Comparison of ENCODE assay signal across 16 mouse cellular contexts in genomic region chr12:29823766-29824417, GRCm38 (mm10).
DNase-seq lines count a peak whose midpoint lies in the region; ATAC-seq lines count a peak whose summit lies in the region.
"Had no signal": no experiment of that assay in that cellular context is flagged by ENCODE, and none has a peak within 500 bp of the region (broad histone marks: within the 10 kb centered on the region; RNA-seq: fewer than 3 reads in every experiment).

No protein-coding gene starts in this region.

- no peak overlapping the region for H3K4me3 ChIP-seq in hindbrain, embryonic 12.5 days
- H3K4me3 ChIP-seq in hindbrain, embryonic 11.5 days (ENCODE audit: low read depth, low read length), result no peak overlapping the region
- no peak overlapping the region for H3K4me3 ChIP-seq in midbrain, embryonic 14.5 days (replicated peaks; ENCODE audit: low read depth, low read length)
- H3K4me3 ChIP-seq in midbrain, embryonic 11.5 days (ENCODE audit: low read depth, low read length), result no peak overlapping the region
- no peak overlapping the region for H3K4me3 ChIP-seq in hindbrain, embryonic 15.5 days
- H3K4me3 ChIP-seq: heart, embryonic 10.5 days; kidney, embryonic 15.5 days; liver, embryonic 12.5 days; megakaryocyte, embryonic 14.5 days had no signal

- no peaks in the 10 kb centered on the region for H3K27me3 ChIP-seq in hindbrain, embryonic 12.5 days
- no peaks in the 10 kb centered on the region for H3K27me3 ChIP-seq in hindbrain, embryonic 11.5 days (ENCODE audit: control insufficient read depth, insufficient read depth, low read length)
- H3K27me3 ChIP-seq in midbrain, embryonic 14.5 days (ENCODE audit: control insufficient read depth, insufficient read depth, low read length), result no peaks in the 10 kb centered on the region
- no peaks in the 10 kb centered on the region for H3K27me3 ChIP-seq in midbrain, embryonic 11.5 days (ENCODE audit: control insufficient read depth, insufficient read depth, low read length)
- no peaks in the 10 kb centered on the region for H3K27me3 ChIP-seq in hindbrain, embryonic 15.5 days
- H3K27me3 ChIP-seq: kidney, embryonic 15.5 days; liver, embryonic 12.5 days; megakaryocyte, embryonic 14.5 days had no signal

- H3K4me2 ChIP-seq in hindbrain, embryonic 12.5 days (replicated peaks), result no peak overlapping the region
- no peak overlapping the region for H3K4me2 ChIP-seq in hindbrain, embryonic 11.5 days (replicated peaks; ENCODE audit: low read depth, low read length)
- H3K4me2 ChIP-seq in midbrain, embryonic 14.5 days (ENCODE audit: low read length), result no peak overlapping the region
- H3K4me2 ChIP-seq in midbrain, embryonic 11.5 days, result no peak overlapping the region
- H3K4me2 ChIP-seq in hindbrain, embryonic 15.5 days, result no peak overlapping the region
- H3K4me2 ChIP-seq: kidney, embryonic 15.5 days; liver, embryonic 12.5 days had no signal

- 0 out of 2 replicates have a peak overlapping the region, but pooled peaks have one; percentile 18 for H3K27ac ChIP-seq in hindbrain, embryonic 12.5 days
- no peak overlapping the region for H3K27ac ChIP-seq in hindbrain, embryonic 11.5 days (ENCODE audit: low read depth, low read length)
- H3K27ac ChIP-seq in midbrain, embryonic 14.5 days (replicated peaks; ENCODE audit: low read depth, low read length), result peak overlapping the region; percentile 33; the same call in 1 of the 2 replicates
- no peak overlapping the region for H3K27ac ChIP-seq in midbrain, embryonic 11.5 days (ENCODE audit: low read depth, low read length)
- H3K27ac ChIP-seq in hindbrain, embryonic 15.5 days (replicated peaks), result peak overlapping the region; percentile 35
- H3K27ac ChIP-seq: heart, embryonic 10.5 days; kidney, embryonic 15.5 days; liver, embryonic 12.5 days had no signal

- no peak for ATAC-seq in hindbrain, embryonic 12.5 days (ENCODE audit: low FRiP score)
- ATAC-seq in hindbrain, embryonic 11.5 days (ENCODE audit: low FRiP score), result no peak
- no peak for ATAC-seq in midbrain, embryonic 14.5 days (ENCODE audit: low FRiP score, low TSS enrichment)
- ATAC-seq in midbrain, embryonic 11.5 days (ENCODE audit: low FRiP score), result no peak
- ATAC-seq in hindbrain, embryonic 15.5 days (ENCODE audit: low FRiP score, low read depth), result no peak; the same call in 1 of the 2 replicates
- no peak for ATAC-seq in granulocyte monocyte progenitor cell, adult 5-6 weeks (replicated peaks; ENCODE audit: poor library complexity, severe bottlenecking)
- ATAC-seq: CD4-positive, CD25-positive, alpha-beta regulatory T cell, adult 4 months; liver, embryonic 12.5 days had no signal

- DNase-seq in hindbrain, embryonic 11.5 days (ENCODE audit: low spot score), result no peak
- no peak for DNase-seq in midbrain, embryonic 14.5 days
- no peak for DNase-seq in midbrain, embryonic 11.5 days (ENCODE audit: low spot score, missing footprints)
- peak; percentile 25 for DNase-seq in skeletal muscle tissue, adult 2 months (ENCODE audit: low read depth, low spot score)
- DNase-seq: adrenal gland, postnatal 36 days; cerebellum, adult 11 months; left cerebral cortex, postnatal 4 days; thymus, postnatal 36 days had no signal

- peaks cover 20% of the 10 kb centered on the region for H3K4me1 ChIP-seq in hindbrain, embryonic 12.5 days
- no peaks in the 10 kb centered on the region for H3K4me1 ChIP-seq in hindbrain, embryonic 11.5 days (replicated peaks; ENCODE audit: control insufficient read depth, insufficient read depth, low read length)
- peaks cover 33% of the 10 kb centered on the region for H3K4me1 ChIP-seq in midbrain, embryonic 14.5 days (ENCODE audit: control insufficient read depth, insufficient read depth, low read length)
- H3K4me1 ChIP-seq in midbrain, embryonic 11.5 days (ENCODE audit: control insufficient read depth, insufficient read depth, low read length), result no peaks in the 10 kb centered on the region; the same call in 1 of the 2 replicates
- peaks cover 36% of the 10 kb centered on the region for H3K4me1 ChIP-seq in hindbrain, embryonic 15.5 days (replicated peaks)
- H3K4me1 ChIP-seq: heart, embryonic 10.5 days; kidney, embryonic 15.5 days; liver, embryonic 12.5 days; megakaryocyte, embryonic 14.5 days had no signal

- no peaks in the 10 kb centered on the region for H3K36me3 ChIP-seq in hindbrain, embryonic 12.5 days
- H3K36me3 ChIP-seq in hindbrain, embryonic 11.5 days (ENCODE audit: control insufficient read depth, insufficient read depth, low read length), result no peaks in the 10 kb centered on the region
- peaks cover 17% of the 10 kb centered on the region for H3K36me3 ChIP-seq in midbrain, embryonic 14.5 days (ENCODE audit: control insufficient read depth, insufficient read depth, low read length)
- no peaks in the 10 kb centered on the region for H3K36me3 ChIP-seq in midbrain, embryonic 11.5 days (ENCODE audit: control insufficient read depth, insufficient read depth, low read length)
- peaks cover 11% of the 10 kb centered on the region for H3K36me3 ChIP-seq in hindbrain, embryonic 15.5 days
- H3K36me3 ChIP-seq: heart, embryonic 10.5 days; kidney, embryonic 15.5 days; liver, embryonic 12.5 days had no signal

- no peaks in the 10 kb centered on the region for H3K9me3 ChIP-seq in hindbrain, embryonic 12.5 days (replicated peaks)
- no peaks in the 10 kb centered on the region for H3K9me3 ChIP-seq in hindbrain, embryonic 11.5 days (ENCODE audit: control insufficient read depth, low read length)
- H3K9me3 ChIP-seq in midbrain, embryonic 14.5 days (ENCODE audit: control insufficient read depth, low read length), result no peaks in the 10 kb centered on the region
- H3K9me3 ChIP-seq in midbrain, embryonic 11.5 days (ENCODE audit: control insufficient read depth, low read length), result no peaks in the 10 kb centered on the region
- no peaks in the 10 kb centered on the region for H3K9me3 ChIP-seq in hindbrain, embryonic 15.5 days
- H3K9me3 ChIP-seq: heart, embryonic 10.5 days; kidney, embryonic 15.5 days; liver, embryonic 12.5 days had no signal

- WGBS in hindbrain, embryonic 12.5 days, result 86% methylated on average over 10 of the region's 10 CpGs
- 86% methylated on average over 10 of the region's 10 CpGs for WGBS in hindbrain, embryonic 11.5 days
- WGBS in midbrain, embryonic 14.5 days, result 78% methylated on average over 10 of the region's 10 CpGs
- WGBS in midbrain, embryonic 11.5 days, result 89% methylated on average over 10 of the region's 10 CpGs
- 60% methylated on average over 10 of the region's 10 CpGs for whole genome bisulfite sequencing in hindbrain, embryonic 15.5 days

- H3K9ac ChIP-seq in hindbrain, embryonic 12.5 days, result no peak overlapping the region
- H3K9ac ChIP-seq in hindbrain, embryonic 11.5 days (ENCODE audit: low read depth, low read length), result no peak overlapping the region
- H3K9ac ChIP-seq in midbrain, embryonic 14.5 days (replicated peaks; ENCODE audit: low read length), result no peak overlapping the region
- no peak overlapping the region for H3K9ac ChIP-seq in midbrain, embryonic 11.5 days (ENCODE audit: low read length)
- no peak overlapping the region for H3K9ac ChIP-seq in hindbrain, embryonic 15.5 days
- H3K9ac ChIP-seq: kidney, embryonic 15.5 days; liver, embryonic 12.5 days had no signal

Comparison
In these comparisons a context has a peak if more than half of its experiments do, and no peak if none do; other contexts are left out.
1. H3K27ac ChIP-seq: peak in hindbrain, embryonic 12.5 days (single experiment), midbrain, embryonic 14.5 days (single experiment) and hindbrain, embryonic 15.5 days (single experiment); none in hindbrain, embryonic 11.5 days (single experiment) and midbrain, embryonic 11.5 days (single experiment).